ENCODE assay signal across 14 mouse cellular contexts in genomic region chr13:46819202-46819728, GRCm38 (mm10).
A peak's percentile ranks its signal among the peaks of the same experiment; 100 is the strongest.
DNase-seq lines count a peak whose midpoint lies in the region; ATAC-seq lines count a peak whose summit lies in the region.
"Had no signal": no experiment of that assay in that cellular context is flagged by ENCODE, and none has a peak within 500 bp of the region (broad histone marks: within the 10 kb centered on the region; RNA-seq: fewer than 3 reads in every experiment).

No protein-coding gene starts in this region.

- peaks cover 32% of the 10 kb centered on the region for H3K36me3 ChIP-seq in intestine, embryonic 14.5 days (ENCODE audit: control insufficient read depth, insufficient read depth, low read length)
- H3K36me3 ChIP-seq in intestine, embryonic 15.5 days, result peaks cover 11% of the 10 kb centered on the region
- peaks cover 42% of the 10 kb centered on the region for H3K36me3 ChIP-seq in embryonic facial prominence, embryonic 14.5 days (ENCODE audit: control insufficient read depth, insufficient read depth, low read length)

- DNase-seq in intestine, embryonic 14.5 days (ENCODE audit: low spot score), result no peak
- peak; percentile 29 for DNase-seq in brain, adult 2 months (ENCODE audit: low read depth, low spot score)
- DNase-seq in embryonic facial prominence, embryonic 14.5 days (ENCODE audit: low spot score), result peak; percentile 66
- DNase-seq in mesoderm, embryonic 11.5 days (ENCODE audit: low read depth, low spot score), result peak; percentile 48
- DNase-seq in frontal cortex, postnatal 10 days (ENCODE audit: low spot score in 2 of 2), result no peak
- DNase-seq in right cerebral cortex, postnatal 10 days (ENCODE audit: low spot score in 2 of 2), result no peak
- DNase-seq in adrenal gland, postnatal 4 days (ENCODE audit: low spot score in 2 of 2), result no peak
- DNase-seq: cerebellum, postnatal 14 days; gastrocnemius, adult 2 months; kidney, postnatal 14 days; liver; lung, postnatal 10 days had no signal

- H3K4me1 ChIP-seq in intestine, embryonic 14.5 days (replicated peaks; ENCODE audit: control insufficient read depth, insufficient read depth, low read length), result peaks cover 4% of the 10 kb centered on the region; the same call in 1 of the 2 replicates
- peaks cover 7% of the 10 kb centered on the region; the same call in 1 of the 2 replicates for H3K4me1 ChIP-seq in intestine, embryonic 15.5 days (replicated peaks)
- 0 out of 2 replicates have a peak, but pooled peaks cover 3% of the 10 kb centered on the region for H3K4me1 ChIP-seq in embryonic facial prominence, embryonic 14.5 days (ENCODE audit: control insufficient read depth, insufficient read depth, low read length)

- WGBS in intestine, embryonic 14.5 days, result 31% methylated on average over 8 of the region's 8 CpGs
- WGBS in intestine, embryonic 15.5 days, result 33% methylated on average over 8 of the region's 8 CpGs
- 57% methylated on average over 8 of the region's 8 CpGs for WGBS in embryonic facial prominence, embryonic 14.5 days

- H3K9ac ChIP-seq in intestine, embryonic 14.5 days (ENCODE audit: low read length), result no peak overlapping the region
- H3K9ac ChIP-seq in intestine, embryonic 15.5 days, result no peak overlapping the region
- H3K9ac ChIP-seq in embryonic facial prominence, embryonic 14.5 days (ENCODE audit: low read depth, low read length), result no peak overlapping the region

- ATAC-seq in intestine, embryonic 14.5 days (replicated peaks; ENCODE audit: low FRiP score, low TSS enrichment, low read depth), result no peak
- no peak for ATAC-seq in intestine, embryonic 15.5 days
- ATAC-seq in embryonic facial prominence, embryonic 14.5 days (ENCODE audit: low read depth), result 0 out of 2 replicates have a peak, but pooled peaks have one; percentile 26
- ATAC-seq: activated CD4-positive, CD25-positive, alpha-beta regulatory T cell, adult 4 months had no signal

- no peak overlapping the region for H3K27ac ChIP-seq in intestine, embryonic 14.5 days (ENCODE audit: low read depth)
- H3K27ac ChIP-seq in intestine, embryonic 15.5 days, result no peak overlapping the region
- H3K27ac ChIP-seq in embryonic facial prominence, embryonic 14.5 days (replicated peaks; ENCODE audit: low read depth, low read length), result no peak overlapping the region

- no peak overlapping the region for H3K4me3 ChIP-seq in intestine, embryonic 14.5 days (ENCODE audit: low read depth, low read length)
- H3K4me3 ChIP-seq in intestine, embryonic 15.5 days (replicated peaks), result no peak overlapping the region
- no peak overlapping the region for H3K4me3 ChIP-seq in embryonic facial prominence, embryonic 14.5 days (ENCODE audit: low read depth, low read length)

- peak overlapping the region; percentile 33 for H3K4me2 ChIP-seq in intestine, embryonic 14.5 days (ENCODE audit: low read length)
- no peak overlapping the region for H3K4me2 ChIP-seq in intestine, embryonic 15.5 days (replicated peaks)
- no peak overlapping the region for H3K4me2 ChIP-seq in embryonic facial prominence, embryonic 14.5 days (ENCODE audit: low read depth, low read length)

- H3K27me3 ChIP-seq in intestine, embryonic 14.5 days (replicated peaks; ENCODE audit: control insufficient read depth, insufficient read depth, low read length), result no peaks in the 10 kb centered on the region
- no peaks in the 10 kb centered on the region for H3K27me3 ChIP-seq in intestine, embryonic 15.5 days (replicated peaks)
- H3K27me3 ChIP-seq in embryonic facial prominence, embryonic 14.5 days (replicated peaks; ENCODE audit: control insufficient read depth, insufficient read depth, low read length), result no peaks in the 10 kb centered on the region

- H3K9me3 ChIP-seq in intestine, embryonic 14.5 days (ENCODE audit: control insufficient read depth, low read length), result no peaks in the 10 kb centered on the region
- H3K9me3 ChIP-seq in intestine, embryonic 15.5 days, result no peaks in the 10 kb centered on the region
- H3K9me3 ChIP-seq in embryonic facial prominence, embryonic 14.5 days (ENCODE audit: control insufficient read depth, low read length), result no peaks in the 10 kb centered on the region

Comparison
In these comparisons a context has a peak if more than half of its experiments do, and no peak if none do; other contexts are left out.
1. DNase-seq: peak in brain, adult 2 months (single experiment), embryonic facial prominence, embryonic 14.5 days (single experiment) and mesoderm, embryonic 11.5 days (single experiment); none in intestine, embryonic 14.5 days (single experiment), frontal cortex, postnatal 10 days (0 of 2), right cerebral cortex, postnatal 10 days (0 of 2) and adrenal gland, postnatal 4 days (0 of 2).